5 mouse cellular contexts compared by ENCODE assay signal in genomic region chr16:17165478-17165877, GRCm38 (mm10). TPM values are rescaled to one million over a fixed set of nuclear protein-coding genes. Genes with fewer than 3 reads are reported as not detected.
DNase-seq lines count a peak whose midpoint lies in the region; ATAC-seq and TF ChIP-seq lines count a peak whose summit lies in the region.
"Not testable (repeated sequence)": the region's sequence is repeated elsewhere in the genome, so short reads cannot be mapped to it uniquely, and the experiment has no call there.

No protein-coding gene starts in this region.

- not testable (repeated sequence) for H3K27ac ChIP-seq in heart, embryonic 10.5 days
- 0 out of 2 replicates have a peak overlapping the region, but pooled peaks have one; percentile 33 for H3K27ac ChIP-seq in intestine, embryonic 15.5 days
- peak overlapping the region; percentile 83 for H3K27ac ChIP-seq in intestine, embryonic 16.5 days (ENCODE audit: low read length)
- peak overlapping the region; percentile 75 for H3K27ac ChIP-seq in intestine, postnatal 0 days (ENCODE audit: low read depth, low read length)
- H3K27ac ChIP-seq in small intestine, adult 2 months (ENCODE audit: insufficient read depth, low read depth, low read length) = peak overlapping the region; percentile 79

- not testable (repeated sequence) for TF ChIP-seq CTCF in intestine, postnatal 0 days (IDR thresholded peaks at IDR 0.05; ENCODE audit: low read depth); small intestine, adult 2 months (IDR thresholded peaks at IDR 0.05; ENCODE audit: extremely low read depth, insufficient read length, insufficient replicate concordance, low read depth, low read length)

- not testable (repeated sequence) for TF ChIP-seq POLR2A in small intestine, adult 2 months (IDR thresholded peaks at IDR 0.05; ENCODE audit: low read depth, low read length)

- WGBS in heart, embryonic 10.5 days = 82% methylated on average over 1 of the region's 1 CpGs
- 68% methylated on average over 1 of the region's 1 CpGs for WGBS in intestine, embryonic 15.5 days
- WGBS in intestine, embryonic 16.5 days = 68% methylated on average over 1 of the region's 1 CpGs
- 39% methylated on average over 1 of the region's 1 CpGs for WGBS in intestine, postnatal 0 days
- WGBS in small intestine, adult 2 months = 38% methylated on average over 1 of the region's 1 CpGs

- not testable (repeated sequence) for H3K9me3 ChIP-seq in heart, embryonic 10.5 days; intestine, embryonic 15.5 days; intestine, embryonic 16.5 days (ENCODE audit: control insufficient read depth, low read length); intestine, postnatal 0 days (ENCODE audit: control insufficient read depth)

- H3K4me2 ChIP-seq in intestine, embryonic 15.5 days (replicated peaks); intestine, embryonic 16.5 days (ENCODE audit: low read depth, low read length); intestine, postnatal 0 days (replicated peaks; ENCODE audit: low read depth): not testable (repeated sequence)

- H3K4me1 ChIP-seq in heart, embryonic 10.5 days; intestine, embryonic 15.5 days (replicated peaks); intestine, postnatal 0 days (replicated peaks; ENCODE audit: control insufficient read depth, insufficient read depth, low read length): not testable (repeated sequence)
- H3K4me1 ChIP-seq in intestine, embryonic 16.5 days (ENCODE audit: control insufficient read depth, insufficient read depth, low read length) = peaks cover 12% of the 10 kb centered on the region
- peaks cover 16% of the 10 kb centered on the region; the same call in 1 of the 2 replicates for H3K4me1 ChIP-seq in small intestine, adult 2 months (ENCODE audit: control insufficient read depth, insufficient read depth, insufficient read length, low read length)

- peak; percentile 84 for ATAC-seq in intestine, embryonic 15.5 days
- peak; percentile 92 for ATAC-seq in intestine, embryonic 16.5 days
- peak; percentile 88 for ATAC-seq in intestine, postnatal 0 days

- not testable (repeated sequence) for H3K4me3 ChIP-seq in heart, embryonic 10.5 days; intestine, embryonic 15.5 days (replicated peaks); intestine, embryonic 16.5 days (ENCODE audit: low read length); intestine, postnatal 0 days (ENCODE audit: low read depth, low read length); small intestine, adult 2 months (ENCODE audit: low read depth, low read length)

- H3K27me3 ChIP-seq in heart, embryonic 10.5 days (ENCODE audit: insufficient read depth, poor library complexity, severe bottlenecking); intestine, embryonic 15.5 days (replicated peaks); intestine, embryonic 16.5 days (replicated peaks; ENCODE audit: control insufficient read depth, insufficient read depth, low read length); intestine, postnatal 0 days (replicated peaks; ENCODE audit: control insufficient read depth, insufficient read depth, low read length); small intestine, adult 2 months (ENCODE audit: control insufficient read depth, insufficient read depth, low read length): not testable (repeated sequence)

- not testable (repeated sequence) for H3K9ac ChIP-seq in intestine, embryonic 15.5 days; intestine, embryonic 16.5 days (ENCODE audit: low read depth, low read length); intestine, postnatal 0 days (ENCODE audit: low read depth, low read length)

- DNase-seq in heart, embryonic 10.5 days (ENCODE audit: low spot score) = peak; percentile 4

- H3K36me3 ChIP-seq in heart, embryonic 10.5 days = peaks cover 58% of the 10 kb centered on the region
- H3K36me3 ChIP-seq in intestine, embryonic 15.5 days = peaks cover 12% of the 10 kb centered on the region
- not testable (repeated sequence) for H3K36me3 ChIP-seq in intestine, embryonic 16.5 days (ENCODE audit: control insufficient read depth, insufficient read depth, low read length); small intestine, adult 2 months (ENCODE audit: control insufficient read depth, insufficient read depth, low read length)
- 0 out of 2 replicates have a peak, but pooled peaks cover 12% of the 10 kb centered on the region for H3K36me3 ChIP-seq in intestine, postnatal 0 days (ENCODE audit: control insufficient read depth, insufficient read depth)

RNA-seq across cellular contexts. Expression of gene Ccdc116, which starts 18.4 kb away (rescaled TPM):
- polyA plus RNA-seq in heart, embryonic 10.5 days (2016; fragmentation: Nextera tagmentation; extraction: Ambion mirVana) = 0.36 and 0.55 TPM in 2 replicates
- 1.9 and 2.3 TPM in 2 replicates for polyA plus RNA-seq in intestine, embryonic 15.5 days (2015; fragmentation: Nextera tagmentation; extraction: Ambion mirVana)
- polyA plus RNA-seq in intestine, embryonic 16.5 days (2015; fragmentation: Nextera tagmentation; extraction: Ambion mirVana) = 3.0 and 3.1 TPM in 2 replicates
- 1.7 and 2.0 TPM in 2 replicates for polyA plus RNA-seq in intestine, postnatal 0 days (2015; fragmentation: Nextera tagmentation; extraction: Ambion mirVana)
- 7.1 and 17.2 TPM in 2 replicates for polyA plus RNA-seq in small intestine, adult 2 months (2012; rRNA removed)

RNA-seq across cellular contexts. Expression of gene Ydjc, which starts 21.1 kb away (rescaled TPM):
- polyA plus RNA-seq in heart, embryonic 10.5 days (2016; fragmentation: Nextera tagmentation; extraction: Ambion mirVana) = 5.6 and 9.8 TPM in 2 replicates
- 33.5 and 35.1 TPM in 2 replicates for polyA plus RNA-seq in intestine, embryonic 15.5 days (2015; fragmentation: Nextera tagmentation; extraction: Ambion mirVana)
- polyA plus RNA-seq in intestine, embryonic 16.5 days (2015; fragmentation: Nextera tagmentation; extraction: Ambion mirVana) = 41.0 and 41.5 TPM in 2 replicates
- polyA plus RNA-seq in intestine, postnatal 0 days (2015; fragmentation: Nextera tagmentation; extraction: Ambion mirVana) = 24.6 and 28.8 TPM in 2 replicates
- 44.4 and 69.7 TPM in 2 replicates for polyA plus RNA-seq in small intestine, adult 2 months (2012; rRNA removed)

RNA-seq across cellular contexts. Expression of gene Sdf2l1, which starts 33.3 kb away (rescaled TPM):
- polyA plus RNA-seq in heart, embryonic 10.5 days (2016; fragmentation: Nextera tagmentation; extraction: Ambion mirVana) = 115 and 145 TPM in 2 replicates
- 134 and 192 TPM in 2 replicates for polyA plus RNA-seq in intestine, embryonic 15.5 days (2015; fragmentation: Nextera tagmentation; extraction: Ambion mirVana)
- polyA plus RNA-seq in intestine, embryonic 16.5 days (2015; fragmentation: Nextera tagmentation; extraction: Ambion mirVana) = 173 and 203 TPM in 2 replicates
- 67.9 and 70.3 TPM in 2 replicates for polyA plus RNA-seq in intestine, postnatal 0 days (2015; fragmentation: Nextera tagmentation; extraction: Ambion mirVana)
- 109 and 121 TPM in 2 replicates for polyA plus RNA-seq in small intestine, adult 2 months (2012; rRNA removed)

RNA-seq across cellular contexts. Expression of gene Ube2l3, which starts 37.0 kb away (rescaled TPM):
- 341 and 377 TPM in 2 replicates for polyA plus RNA-seq in heart, embryonic 10.5 days (2016; fragmentation: Nextera tagmentation; extraction: Ambion mirVana)
- polyA plus RNA-seq in intestine, embryonic 15.5 days (2015; fragmentation: Nextera tagmentation; extraction: Ambion mirVana) = 352 and 386 TPM in 2 replicates
- polyA plus RNA-seq in intestine, embryonic 16.5 days (2015; fragmentation: Nextera tagmentation; extraction: Ambion mirVana) = 358 and 374 TPM in 2 replicates
- 294 and 319 TPM in 2 replicates for polyA plus RNA-seq in intestine, postnatal 0 days (2015; fragmentation: Nextera tagmentation; extraction: Ambion mirVana)
- polyA plus RNA-seq in small intestine, adult 2 months (2012; rRNA removed) = 24.3 and 62.7 TPM in 2 replicates

RNA-seq across cellular contexts. Expression of gene 2610318N02Rik, which starts 40.5 kb away (rescaled TPM):
- 56.0 and 84.9 TPM in 2 replicates for polyA plus RNA-seq in heart, embryonic 10.5 days (2016; fragmentation: Nextera tagmentation; extraction: Ambion mirVana)
- polyA plus RNA-seq in intestine, embryonic 15.5 days (2015; fragmentation: Nextera tagmentation; extraction: Ambion mirVana) = 34.5 and 39.0 TPM in 2 replicates
- polyA plus RNA-seq in intestine, embryonic 16.5 days (2015; fragmentation: Nextera tagmentation; extraction: Ambion mirVana) = 33.8 and 41.6 TPM in 2 replicates
- polyA plus RNA-seq in intestine, postnatal 0 days (2015; fragmentation: Nextera tagmentation; extraction: Ambion mirVana) = 7.1 and 7.9 TPM in 2 replicates
- polyA plus RNA-seq in small intestine, adult 2 months (2012; rRNA removed) = 3.4 and 9.1 TPM in 2 replicates
